Comparison of ENCODE assay signal across 27 mouse cellular contexts in genomic region chr7:73670598-73670997, GRCm38 (mm10).
DNase-seq lines count a peak whose midpoint lies in the region; ATAC-seq lines count a peak whose summit lies in the region.
"Had no signal": no experiment of that assay in that cellular context is flagged by ENCODE, and none has a peak within 500 bp of the region (broad histone marks: within the 10 kb centered on the region; RNA-seq: fewer than 3 reads in every experiment).

No protein-coding gene starts in this region.

- DNase-seq in embryonic facial prominence, embryonic 11.5 days (ENCODE audit: low spot score): peak; percentile 9
- no peak for DNase-seq in embryonic facial prominence, embryonic 10.5 days (ENCODE audit: low spot score)
- DNase-seq in kidney, adult 11 months: peak; percentile 83
- peak; percentile 78 for DNase-seq in kidney, postnatal 14 days
- DNase-seq in left cerebral cortex, adult 11 months (ENCODE audit: low spot score): no peak
- no peak for DNase-seq in layer of hippocampus, postnatal 14 days (ENCODE audit: low spot score in 2 of 2)
- DNase-seq: adrenal gland, adult 8-10 months; cerebellum, adult 2 months; cerebellum, postnatal 14 days; gastrocnemius, postnatal 25 days; heart, adult 18-20 months; heart, postnatal 10 days; left cerebral cortex, postnatal 4 days; liver, postnatal 0 days; spleen, adult 18-20 months had no signal

- H3K4me2 ChIP-seq in embryonic facial prominence, embryonic 11.5 days (ENCODE audit: low read depth, low read length): no peak overlapping the region
- H3K4me2 ChIP-seq in kidney, embryonic 14.5 days (replicated peaks; ENCODE audit: low read depth, low read length): no peak overlapping the region
- H3K4me2 ChIP-seq: heart, embryonic 13.5 days; intestine, embryonic 15.5 days; liver, embryonic 12.5 days had no signal

- no peaks in the 10 kb centered on the region for H3K4me1 ChIP-seq in embryonic facial prominence, embryonic 11.5 days (ENCODE audit: control insufficient read depth, insufficient read depth, low read length)
- peaks cover 8% of the 10 kb centered on the region for H3K4me1 ChIP-seq in embryonic facial prominence, embryonic 10.5 days
- peaks cover 8% of the 10 kb centered on the region; the same call in 1 of the 2 replicates for H3K4me1 ChIP-seq in kidney, embryonic 14.5 days (ENCODE audit: control insufficient read depth, insufficient read depth, low read length)
- H3K4me1 ChIP-seq: intestine, embryonic 15.5 days; liver, embryonic 12.5 days had no signal

- no peak overlapping the region for H3K9ac ChIP-seq in embryonic facial prominence, embryonic 11.5 days (replicated peaks; ENCODE audit: low read length)
- H3K9ac ChIP-seq in kidney, embryonic 14.5 days (ENCODE audit: low read depth, low read length): no peak overlapping the region
- H3K9ac ChIP-seq: heart, embryonic 13.5 days; intestine, embryonic 15.5 days; liver, embryonic 12.5 days; liver, postnatal 0 days had no signal

- H3K36me3 ChIP-seq in embryonic facial prominence, embryonic 11.5 days (replicated peaks; ENCODE audit: control insufficient read depth, insufficient read depth, low read depth, low read length): no peaks in the 10 kb centered on the region
- H3K36me3 ChIP-seq in embryonic facial prominence, embryonic 10.5 days (replicated peaks): no peaks in the 10 kb centered on the region
- no peaks in the 10 kb centered on the region for H3K36me3 ChIP-seq in kidney, embryonic 14.5 days (ENCODE audit: control insufficient read depth, insufficient read depth, low read length)
- H3K36me3 ChIP-seq: G1E; heart, embryonic 13.5 days; intestine, embryonic 15.5 days; liver, embryonic 12.5 days had no signal

- no peak for ATAC-seq in embryonic facial prominence, embryonic 11.5 days (replicated peaks; ENCODE audit: insufficient number of reproducible peaks, low FRiP score, low TSS enrichment, low read depth)
- ATAC-seq in kidney, embryonic 14.5 days (ENCODE audit: low FRiP score, low TSS enrichment): peak; percentile 35; the same call in 1 of the 2 replicates
- no peak for ATAC-seq in megakaryocyte, adult 5-6 weeks (ENCODE audit: poor library complexity, severe bottlenecking)
- ATAC-seq: forebrain, embryonic 14.5 days; hindbrain, postnatal 0 days; intestine, embryonic 15.5 days; liver, embryonic 12.5 days; liver, postnatal 0 days; lung, postnatal 0 days; midbrain, embryonic 16.5 days had no signal

- H3K27ac ChIP-seq in embryonic facial prominence, embryonic 11.5 days (replicated peaks; ENCODE audit: low read depth, low read length): no peak overlapping the region
- H3K27ac ChIP-seq in embryonic facial prominence, embryonic 10.5 days (replicated peaks): no peak overlapping the region
- no peak overlapping the region for H3K27ac ChIP-seq in kidney, embryonic 14.5 days (ENCODE audit: low read depth, low read length)
- H3K27ac ChIP-seq: heart, embryonic 13.5 days; hindbrain, postnatal 0 days; intestine, embryonic 15.5 days; liver, embryonic 12.5 days; macrophage; stomach, postnatal 0 days had no signal

- H3K4me3 ChIP-seq in embryonic facial prominence, embryonic 11.5 days (ENCODE audit: low read depth, low read length): no peak overlapping the region
- no peak overlapping the region for H3K4me3 ChIP-seq in embryonic facial prominence, embryonic 10.5 days
- no peak overlapping the region for H3K4me3 ChIP-seq in kidney, embryonic 14.5 days (ENCODE audit: low read length)
- H3K4me3 ChIP-seq: heart, embryonic 13.5 days; intestine, embryonic 15.5 days; liver, embryonic 12.5 days had no signal

- H3K27me3 ChIP-seq in embryonic facial prominence, embryonic 11.5 days (ENCODE audit: control insufficient read depth, insufficient read depth, low read length): no peaks in the 10 kb centered on the region
- H3K27me3 ChIP-seq in embryonic facial prominence, embryonic 10.5 days (replicated peaks; ENCODE audit: low read depth, poor library complexity, severe bottlenecking): no peaks in the 10 kb centered on the region
- no peaks in the 10 kb centered on the region for H3K27me3 ChIP-seq in kidney, embryonic 14.5 days (ENCODE audit: control insufficient read depth, insufficient read depth, low read length)
- H3K27me3 ChIP-seq: intestine, embryonic 15.5 days; liver, embryonic 12.5 days had no signal

- H3K9me3 ChIP-seq in embryonic facial prominence, embryonic 11.5 days (replicated peaks; ENCODE audit: control insufficient read depth, low read length): no peaks in the 10 kb centered on the region
- no peaks in the 10 kb centered on the region for H3K9me3 ChIP-seq in embryonic facial prominence, embryonic 10.5 days
- no peaks in the 10 kb centered on the region for H3K9me3 ChIP-seq in kidney, embryonic 14.5 days (ENCODE audit: control insufficient read depth, low read length)
- H3K9me3 ChIP-seq: G1E; heart, embryonic 13.5 days; intestine, embryonic 15.5 days; liver, embryonic 12.5 days had no signal

- WGBS in embryonic facial prominence, embryonic 11.5 days: 20% methylated on average over 4 of the region's 4 CpGs
- WGBS in embryonic facial prominence, embryonic 10.5 days: 33% methylated on average over 4 of the region's 4 CpGs
- 32% methylated on average over 4 of the region's 4 CpGs for WGBS in kidney, embryonic 14.5 days

Comparison
In these comparisons a context has a peak if more than half of its experiments do, and no peak if none do; other contexts are left out.
1. DNase-seq: peak in embryonic facial prominence, embryonic 11.5 days (single experiment), kidney, adult 11 months (single experiment) and kidney, postnatal 14 days (single experiment); none in embryonic facial prominence, embryonic 10.5 days (single experiment), left cerebral cortex, adult 11 months (single experiment) and layer of hippocampus, postnatal 14 days (0 of 2).